Mouse (Mus musculus) ES-Bruce4 (cell line): ENCODE measurements around the gene Asgr1. TPM values are rescaled to one million over a fixed set of nuclear protein-coding genes. Genes with fewer than 3 reads are reported as not detected.

Experiments used
- H3K27ac ChIP-seq: 2 replicates; pipeline ENCODE4 v1.5.1; 2012; ENCODE audit warnings: low read length, inconsistent platforms; ENCODE audit not compliant: insufficient read depth
- H3K27me3 ChIP-seq: 2 replicates; pipeline ENCODE4 v1.6.1; 2012; ENCODE audit warnings: mild to moderate bottlenecking, low read length, inconsistent platforms; ENCODE audit not compliant: control insufficient read depth, poor library complexity, insufficient read depth, severe bottlenecking
- H3K36me3 ChIP-seq: 2 replicates; pipeline ENCODE4 v1.6.1; 2012; ENCODE audit warnings: inconsistent platforms, mild to moderate bottlenecking, low read length, moderate library complexity; ENCODE audit not compliant: control insufficient read depth, poor library complexity, insufficient read depth, severe bottlenecking
- H3K4me1 ChIP-seq: one replicate; pipeline ENCODE4 v1.8.1; 2011; ENCODE audit warnings: low read length; ENCODE audit not compliant: control insufficient read depth, insufficient read depth
- H3K4me3 ChIP-seq: 2 replicates; pipeline ENCODE4 v1.5.1; 2011; ENCODE audit warnings: low read depth, mild to moderate bottlenecking, low read length
- H3K9ac ChIP-seq: 2 replicates; pipeline ENCODE4 v1.6.1; 2012; ENCODE audit warnings: low read depth, mild to moderate bottlenecking, inconsistent platforms; ENCODE audit not compliant: poor library complexity, severe bottlenecking
- H3K9me3 ChIP-seq: replicated peaks from 2 replicates; pipeline ENCODE4 v1.6.1; 2012; ENCODE audit warnings: mild to moderate bottlenecking, low read length, inconsistent platforms; ENCODE audit not compliant: control insufficient read depth, poor library complexity, insufficient read depth, severe bottlenecking
- CTCF ChIP-seq: IDR thresholded peaks from one replicate; pipeline ENCODE4 v1.8.1; 2011; ENCODE audit warnings: low read depth, low read length
- EP300 ChIP-seq: IDR thresholded peaks from 2 replicates; pipeline ENCODE4 v1.6.1; 2011; ENCODE audit warnings: low read depth, low read length; ENCODE audit not compliant: insufficient read depth
- POLR2A ChIP-seq: IDR thresholded peaks from one replicate; pipeline ENCODE4 v1.8.1; 2011; ENCODE audit warnings: low read length; ENCODE audit not compliant: insufficient read depth
- polyA plus RNA-seq: library from polyadenylated mRNA; stranded (reverse); fragments of >200 nt; gene quantifications from 2 replicates; pipeline ENCODE4 v1.2.4, GENCODE M21; 2011; ENCODE audit warnings: low read depth; ENCODE audit not compliant: missing spikeins, insufficient read depth, insufficient read length

The Asgr1 gene
- polyA plus RNA-seq, 1 experiment = not detected

- no peaks in the 10 kb centered on the region for H3K4me1 ChIP-seq
- TF ChIP-seq CTCF (no peak), EP300 (no peak), POLR2A (no peak)
- H3K4me3 ChIP-seq = no peak overlapping the region
- H3K9me3 ChIP-seq = no peaks in the 10 kb centered on the region
- H3K27me3 ChIP-seq = no peaks in the 10 kb centered on the region
- H3K9ac ChIP-seq = no peak overlapping the region
- no peaks in the 10 kb centered on the region for H3K36me3 ChIP-seq
- no peak overlapping the region for H3K27ac ChIP-seq
Observed at GRCm38 (mm10) chr11:70049366-70049765, 4.5 kb upstream of the Asgr1 start.

GRCm38 (mm10) chr11:70049816-70050215 is 4.1 kb upstream of the Asgr1 start:
- no peaks in the 10 kb centered on the region for H3K9me3 ChIP-seq
- TF ChIP-seq EP300 (no peak), POLR2A (no peak), CTCF (no peak)
- H3K36me3 ChIP-seq = no peaks in the 10 kb centered on the region
- no peak overlapping the region for H3K9ac ChIP-seq
- H3K27me3 ChIP-seq = no peaks in the 10 kb centered on the region
- no peak overlapping the region for H3K27ac ChIP-seq
- no peak overlapping the region for H3K4me3 ChIP-seq
- no peaks in the 10 kb centered on the region for H3K4me1 ChIP-seq

DNA sequence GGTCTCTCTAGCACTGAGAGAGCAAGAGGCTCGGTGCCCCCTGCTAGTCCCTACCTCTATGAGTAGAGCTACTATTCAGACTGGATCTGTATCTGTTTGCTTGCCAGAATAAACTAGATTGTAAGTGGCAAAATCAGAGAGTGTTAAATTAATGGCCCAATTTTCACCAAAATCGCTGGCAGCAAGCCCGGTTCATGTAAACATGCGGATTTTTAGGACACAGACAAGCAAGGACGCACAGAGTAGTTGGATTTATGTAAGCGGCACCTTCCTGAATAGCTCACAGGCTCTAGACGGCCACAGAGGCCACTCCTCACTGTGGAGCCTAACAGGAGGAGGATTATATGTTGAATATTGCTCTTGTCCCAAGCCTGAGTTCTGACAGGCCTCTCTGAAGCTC is 729 bp upstream of the Asgr1 start:
- Histone ChIP-seq H3K36me3 (no peaks in the 10 kb centered on the region), H3K4me3 (no peak overlapping the region), H3K27me3 (no peaks in the 10 kb centered on the region), H3K27ac (no peak overlapping the region), H3K4me1 (no peaks in the 10 kb centered on the region), H3K9me3 (no peaks in the 10 kb centered on the region), H3K9ac (no peak overlapping the region)
- TF ChIP-seq EP300 (no peak), CTCF (no peak), POLR2A (no peak)

DNA sequence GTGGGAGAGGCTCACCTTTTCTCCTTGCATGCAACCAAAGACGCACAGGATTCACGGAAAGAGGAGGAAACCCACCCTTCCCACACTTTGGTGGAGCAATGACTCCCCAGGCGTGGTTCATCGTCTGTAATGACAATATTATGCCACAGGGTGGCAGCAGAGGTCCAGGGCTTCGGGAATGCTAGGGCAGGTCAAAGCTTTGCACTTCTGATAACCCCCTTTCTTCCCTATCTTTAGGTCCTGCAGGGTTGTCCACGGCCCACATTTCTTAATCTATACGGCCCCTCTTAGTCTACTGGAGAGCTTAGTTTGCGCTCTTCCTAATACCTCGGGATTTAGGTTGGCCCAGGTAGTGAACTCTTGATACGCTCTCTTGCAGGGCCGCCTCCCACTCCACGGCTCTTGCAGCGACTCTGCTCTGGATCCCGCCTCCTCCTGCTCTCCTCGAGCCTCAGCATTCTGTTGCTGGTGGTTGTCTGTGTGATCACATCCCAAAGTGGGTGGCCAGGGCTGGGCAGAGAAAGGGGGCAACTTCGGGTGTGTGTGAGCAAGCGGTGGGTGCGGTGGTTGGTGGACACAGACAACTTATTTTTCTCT is 1.8 kb downstream of the Asgr1 start:
- H3K9ac ChIP-seq = no peak overlapping the region

DNA sequence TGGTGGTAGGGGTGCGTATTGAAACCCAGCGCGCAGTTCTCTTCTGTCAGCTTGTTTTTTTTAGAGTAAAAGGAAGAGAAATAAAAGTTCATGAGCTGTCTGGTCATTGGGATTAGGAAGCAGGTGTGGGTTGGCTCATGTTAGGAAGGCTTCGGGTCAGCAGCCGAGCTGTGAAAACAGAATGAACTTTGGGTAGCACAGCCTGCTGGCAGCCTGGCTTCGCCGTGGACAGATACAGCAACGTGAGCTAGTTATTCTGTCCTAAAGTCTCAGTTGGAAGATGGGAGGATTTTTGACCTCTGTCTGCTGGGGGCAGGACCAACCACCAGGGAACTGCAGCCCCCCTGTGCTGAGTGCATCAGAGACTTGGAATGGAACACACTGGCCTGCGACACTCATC is 3.9 kb downstream of the Asgr1 start:
- H3K36me3 ChIP-seq = no peaks in the 10 kb centered on the region
- H3K27me3 ChIP-seq = no peaks in the 10 kb centered on the region
- H3K4me1 ChIP-seq = no peaks in the 10 kb centered on the region
- H3K9me3 ChIP-seq = no peaks in the 10 kb centered on the region
- no peak overlapping the region for H3K27ac ChIP-seq
- H3K4me3 ChIP-seq = no peak overlapping the region
- no peak for TF ChIP-seq CTCF
- H3K9ac ChIP-seq = no peak overlapping the region

More for the DNA sequence above, 1.8 kb downstream of the Asgr1 start:
- Histone ChIP-seq H3K4me1 (no peaks in the 10 kb centered on the region), H3K36me3 (no peaks in the 10 kb centered on the region), H3K27me3 (no peaks in the 10 kb centered on the region), H3K4me3 (no peak overlapping the region), H3K27ac (no peak overlapping the region), H3K9me3 (no peaks in the 10 kb centered on the region)
- TF ChIP-seq EP300 = no peak
- no peak for TF ChIP-seq POLR2A
- peak; percentile 88 for TF ChIP-seq CTCF

DNA sequence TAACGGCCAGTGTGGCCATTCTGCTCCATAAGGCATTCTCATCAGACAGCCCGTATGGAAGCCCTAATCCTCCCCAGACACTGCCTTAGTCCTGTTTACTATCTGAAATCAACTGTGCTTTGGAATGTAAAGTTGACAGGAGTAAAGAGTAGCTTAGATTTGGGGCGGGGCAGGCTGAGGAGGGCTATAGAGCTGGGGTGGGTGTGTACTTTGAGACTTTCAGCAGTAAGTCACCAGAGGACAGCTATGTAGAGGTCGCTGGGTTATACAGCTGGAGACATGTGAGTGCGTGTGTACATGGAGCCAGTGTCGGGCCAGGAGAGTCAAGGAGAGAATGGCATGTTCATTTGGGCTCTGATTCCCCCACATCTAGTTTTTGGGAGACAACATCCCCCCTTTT is 6.0 kb downstream of the Asgr1 start:
- H3K36me3 ChIP-seq = no peaks in the 10 kb centered on the region
- H3K9me3 ChIP-seq = no peaks in the 10 kb centered on the region
- H3K4me3 ChIP-seq = no peak overlapping the region
- H3K9ac ChIP-seq = no peak overlapping the region
- no peak overlapping the region for H3K27ac ChIP-seq
- TF ChIP-seq EP300 = no peak
- TF ChIP-seq CTCF = no peak
- TF ChIP-seq POLR2A = no peak
- no peaks in the 10 kb centered on the region for H3K4me1 ChIP-seq
- no peaks in the 10 kb centered on the region for H3K27me3 ChIP-seq
